Mouse (Mus musculus) C3H10T1/2 (cell line): Measurements from ENCODE around the gene Dcun1d5. TPM values are rescaled to one million over a fixed set of nuclear protein-coding genes. Genes with fewer than 3 reads are reported as not detected.

Source experiments
- polyA plus RNA-seq, 2 experiments: library from polyadenylated mRNA; unstranded; fragments of >200 nt; fragmentation: generic; extraction: Trizol; gene quantifications; one replicate each; pipeline ENCODE4 v1.2.1; 2012; ENCODE audit warnings: missing spikeins in 2 of 2

Dcun1d5 gene
- polyA plus RNA-seq: 10 to 100 TPM; 11.6 to 22.7 TPM

DNA sequence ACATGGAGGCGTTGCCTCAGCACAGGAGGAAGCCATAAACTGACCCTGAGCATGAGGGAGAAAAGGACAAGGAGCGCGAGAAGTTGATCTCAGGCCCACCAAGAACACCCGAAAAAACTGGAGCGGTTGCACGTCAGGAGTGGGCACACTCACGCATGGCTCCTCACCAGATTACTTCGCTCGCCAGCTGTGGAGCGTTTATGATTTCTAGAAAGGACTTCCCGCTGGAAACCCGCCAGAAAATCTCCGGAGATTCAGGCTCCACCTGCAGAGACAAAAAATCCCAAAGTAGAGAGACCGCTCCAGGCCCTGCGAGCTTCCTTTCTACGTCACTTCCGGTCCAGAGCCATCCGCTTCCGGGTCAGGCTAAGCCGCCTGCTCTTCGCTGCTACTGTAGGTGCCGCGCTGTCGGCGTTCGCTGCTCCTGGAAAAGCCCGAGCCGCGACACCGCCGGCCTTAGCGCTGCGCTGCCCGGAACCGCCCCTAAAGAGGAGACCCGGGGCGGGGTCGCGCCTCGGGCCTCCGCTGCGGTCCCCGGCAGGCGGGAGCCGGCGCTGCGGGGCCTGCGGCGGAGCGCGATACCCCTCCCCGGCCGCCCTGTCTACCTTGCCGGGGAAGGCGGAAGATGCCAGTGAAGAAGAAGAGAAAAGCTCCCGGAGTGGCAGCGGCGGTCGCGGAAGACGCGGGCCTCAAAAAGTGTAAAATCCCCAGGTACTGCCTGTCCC is at the start of gene Dcun1d5, which contains the start of gene Dync2h1:
TSS of gene Dcun1d5 (plus strand) at position 349 of the 725 bp plus-strand sequence.
TSS of gene Dync2h1 (minus strand) at position 275 of the 725 bp plus-strand sequence.

Other genes with a start within 250 kb of the Dcun1d5 start
- gene Dync2h1, start 74 bp upstream of the Dcun1d5 start, polyA plus RNA-seq: under 1 TPM; 0.04 to 0.80 TPM
- not detected for gene Mmp13, start 88.0 kb downstream of the Dcun1d5 start, polyA plus RNA-seq
- gene Mmp12, start 159.9 kb downstream of the Dcun1d5 start, polyA plus RNA-seq: not detected
- gene Mmp1b, start 203.5 kb downstream of the Dcun1d5 start, polyA plus RNA-seq: not detected